Mouse (Mus musculus): Measurements from ENCODE around the gene Glipr2. TPM values are rescaled to one million over a fixed set of nuclear protein-coding genes. Genes with fewer than 3 reads are reported as not detected.
A peak's percentile ranks its signal among the peaks of the same experiment; 100 is the strongest.

Gene Glipr2
- 16.3 TPM in 2 replicates for total RNA-seq (2017)

- ATAC-seq (replicated peaks; ENCODE audit: low read depth, poor library complexity, severe bottlenecking), result peak; percentile 87
Observed at GRCm38 (mm10) chr4:43957292-43957845, at the start of gene Glipr2. Gene Glipr2, plus strand, starts transcription at chr4:43957401.

GRCm38 (mm10) chr4:43918221-43918620 is 39.0 kb upstream of the Glipr2 start:
- ATAC-seq (replicated peaks; ENCODE audit: low read depth, poor library complexity, severe bottlenecking), result no peak

- no peak for ATAC-seq (replicated peaks; ENCODE audit: low read depth, poor library complexity, severe bottlenecking)
Observed at GRCm38 (mm10) chr4:43920602-43921001, 36.6 kb upstream of the Glipr2 start.

- ATAC-seq (replicated peaks; ENCODE audit: low read depth, poor library complexity, severe bottlenecking), result no peak
Observed at GRCm38 (mm10) chr4:43925125-43925524, 32.1 kb upstream of the Glipr2 start.

GRCm38 (mm10) chr4:43925779-43926178 is 31.4 kb upstream of the Glipr2 start:
- peak; percentile 82 for ATAC-seq (replicated peaks; ENCODE audit: low read depth, poor library complexity, severe bottlenecking)

GRCm38 (mm10) chr4:43927826-43928225 is 29.4 kb upstream of the Glipr2 start:
- ATAC-seq (replicated peaks; ENCODE audit: low read depth, poor library complexity, severe bottlenecking), result peak; percentile 43; the same call in 1 of the 2 replicates

GRCm38 (mm10) chr4:43931877-43932276 is 25.3 kb upstream of the Glipr2 start:
- peak; percentile 65 for ATAC-seq (replicated peaks; ENCODE audit: low read depth, poor library complexity, severe bottlenecking)

- ATAC-seq (replicated peaks; ENCODE audit: low read depth, poor library complexity, severe bottlenecking), result no peak
Observed at GRCm38 (mm10) chr4:43936186-43936585, 21.0 kb upstream of the Glipr2 start.

GRCm38 (mm10) chr4:43936749-43937674 is 20.2 kb upstream of the Glipr2 start:
- ATAC-seq (replicated peaks; ENCODE audit: low read depth, poor library complexity, severe bottlenecking), result peak; percentile 88

- no peak for ATAC-seq (replicated peaks; ENCODE audit: low read depth, poor library complexity, severe bottlenecking)
Observed at GRCm38 (mm10) chr4:43941315-43941714, 15.9 kb upstream of the Glipr2 start.

GRCm38 (mm10) chr4:43942421-43942820 is 14.8 kb upstream of the Glipr2 start:
- ATAC-seq (replicated peaks; ENCODE audit: low read depth, poor library complexity, severe bottlenecking), result no peak

- ATAC-seq (replicated peaks; ENCODE audit: low read depth, poor library complexity, severe bottlenecking), result no peak
Observed at GRCm38 (mm10) chr4:43947571-43947970, 9.6 kb upstream of the Glipr2 start.

- ATAC-seq (replicated peaks; ENCODE audit: low read depth, poor library complexity, severe bottlenecking), result peak; percentile 4; the same call in 1 of the 2 replicates
Observed at GRCm38 (mm10) chr4:43957846-43958461, 753 bp downstream of the Glipr2 start.

- peak; percentile 29 for ATAC-seq (replicated peaks; ENCODE audit: low read depth, poor library complexity, severe bottlenecking)
Observed at GRCm38 (mm10) chr4:43959523-43960179, 2.5 kb downstream of the Glipr2 start.

GRCm38 (mm10) chr4:43960207-43960606 is 3.0 kb downstream of the Glipr2 start:
- peak; percentile 7; the same call in 1 of the 2 replicates for ATAC-seq (replicated peaks; ENCODE audit: low read depth, poor library complexity, severe bottlenecking)

GRCm38 (mm10) chr4:43964326-43964833 is 7.2 kb downstream of the Glipr2 start:
- peak; percentile 64 for ATAC-seq (replicated peaks; ENCODE audit: low read depth, poor library complexity, severe bottlenecking)

- ATAC-seq (replicated peaks; ENCODE audit: low read depth, poor library complexity, severe bottlenecking), result no peak
Observed at GRCm38 (mm10) chr4:43964951-43965684, 7.9 kb downstream of the Glipr2 start.

GRCm38 (mm10) chr4:43965856-43966535 is 8.8 kb downstream of the Glipr2 start:
- ATAC-seq (replicated peaks; ENCODE audit: low read depth, poor library complexity, severe bottlenecking), result 0 out of 2 replicates have a peak, but pooled peaks have one; percentile 41

- no peak for ATAC-seq (replicated peaks; ENCODE audit: low read depth, poor library complexity, severe bottlenecking)
Observed at GRCm38 (mm10) chr4:43968650-43969049, 11.4 kb downstream of the Glipr2 start.
